Mouse (Mus musculus) layer of hippocampus, adult 18-20 months (tissue): ENCODE data around the gene Rbms3. TPM values are rescaled to one million over a fixed set of nuclear protein-coding genes. Genes with fewer than 3 reads are reported as not detected.

Source experiments
- DNase-seq, 2 experiments: peaks; one replicate each; pipeline ENCODE4 v3.0.0; 2022; ENCODE audit warnings: low spot score in 2 of 2
- total RNA-seq, 2 experiments: library from RNA; stranded (reverse); gene quantifications; 2 replicates each; pipeline ENCODE4 v1.2.3; 2021

The Rbms3 gene
- total RNA-seq, 2 experiments from 2014 or later, result 14.8 to 16.6 TPM

DNA sequence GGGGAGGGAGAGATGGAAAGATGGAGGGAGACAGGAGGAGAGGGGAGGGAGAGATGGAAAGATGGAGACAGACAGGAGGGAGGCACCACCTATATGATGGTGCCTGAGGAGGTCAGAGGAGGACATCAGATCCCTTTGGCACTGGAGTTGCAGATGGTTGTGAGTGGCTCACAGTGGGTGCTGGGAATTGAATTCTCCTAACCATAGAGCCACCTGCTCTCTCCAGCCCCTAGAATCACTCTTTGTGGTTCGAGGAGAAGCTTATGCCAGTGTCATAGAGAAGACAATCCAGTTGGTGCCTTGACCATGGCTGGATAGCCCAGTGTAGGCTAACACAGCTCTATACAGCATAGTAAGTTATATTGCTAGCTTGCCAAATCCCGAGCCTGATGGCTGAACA is 137.8 kb downstream of the Rbms3 start:
- DNase-seq, result no peak

GRCm38 (mm10) chr9:117484396-117484795 is 145.3 kb downstream of the Rbms3 start:
- no peak for DNase-seq

GRCm38 (mm10) chr9:117476753-117477152 is 153.0 kb downstream of the Rbms3 start:
- DNase-seq, result no peak

DNA sequence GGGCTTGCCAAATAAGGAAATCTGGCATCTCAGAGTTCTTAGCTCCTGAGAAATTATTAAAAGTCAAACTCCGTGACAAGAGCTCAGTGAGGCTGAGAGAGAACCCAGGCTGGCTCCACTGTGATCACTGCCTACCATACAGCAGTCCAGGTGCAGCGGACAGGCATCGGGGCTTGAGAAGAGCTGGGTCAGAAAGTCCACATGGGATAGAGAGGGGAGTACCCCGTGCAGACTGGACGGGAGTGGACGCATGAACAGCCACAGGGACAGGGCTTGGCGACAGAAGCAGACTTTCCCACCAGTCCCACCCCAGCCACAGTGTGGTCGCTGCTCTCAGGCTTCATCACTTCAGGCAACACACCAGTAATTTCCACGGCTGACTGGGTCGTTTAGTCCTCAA is 176.9 kb downstream of the Rbms3 start:
- no peak for DNase-seq

DNA sequence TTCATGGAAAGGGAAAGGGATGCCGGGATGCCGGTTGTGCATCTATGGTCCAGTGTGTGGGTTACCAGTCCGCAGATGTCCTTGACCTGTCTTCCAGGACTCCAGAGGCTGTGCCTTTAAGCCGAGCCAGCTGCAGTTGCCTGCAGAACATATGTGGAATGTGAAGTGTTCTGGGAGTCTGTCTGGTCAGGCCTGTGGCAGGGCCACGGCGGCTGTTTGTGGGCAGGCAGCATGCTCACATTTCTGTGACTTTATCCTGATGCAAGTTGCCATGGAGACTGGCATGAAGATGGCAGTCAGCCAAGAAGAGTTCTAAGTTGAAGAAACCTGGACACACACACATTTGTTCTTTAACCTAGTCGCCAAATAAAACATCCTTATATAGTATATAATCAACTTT is 187.1 kb downstream of the Rbms3 start:
- no peak for DNase-seq

GRCm38 (mm10) chr9:117435856-117436255 is 193.9 kb downstream of the Rbms3 start:
- DNase-seq, result peak; percentile 19 to 53

GRCm38 (mm10) chr9:117430670-117431069 is 199.0 kb downstream of the Rbms3 start:
- no peak for DNase-seq

DNA sequence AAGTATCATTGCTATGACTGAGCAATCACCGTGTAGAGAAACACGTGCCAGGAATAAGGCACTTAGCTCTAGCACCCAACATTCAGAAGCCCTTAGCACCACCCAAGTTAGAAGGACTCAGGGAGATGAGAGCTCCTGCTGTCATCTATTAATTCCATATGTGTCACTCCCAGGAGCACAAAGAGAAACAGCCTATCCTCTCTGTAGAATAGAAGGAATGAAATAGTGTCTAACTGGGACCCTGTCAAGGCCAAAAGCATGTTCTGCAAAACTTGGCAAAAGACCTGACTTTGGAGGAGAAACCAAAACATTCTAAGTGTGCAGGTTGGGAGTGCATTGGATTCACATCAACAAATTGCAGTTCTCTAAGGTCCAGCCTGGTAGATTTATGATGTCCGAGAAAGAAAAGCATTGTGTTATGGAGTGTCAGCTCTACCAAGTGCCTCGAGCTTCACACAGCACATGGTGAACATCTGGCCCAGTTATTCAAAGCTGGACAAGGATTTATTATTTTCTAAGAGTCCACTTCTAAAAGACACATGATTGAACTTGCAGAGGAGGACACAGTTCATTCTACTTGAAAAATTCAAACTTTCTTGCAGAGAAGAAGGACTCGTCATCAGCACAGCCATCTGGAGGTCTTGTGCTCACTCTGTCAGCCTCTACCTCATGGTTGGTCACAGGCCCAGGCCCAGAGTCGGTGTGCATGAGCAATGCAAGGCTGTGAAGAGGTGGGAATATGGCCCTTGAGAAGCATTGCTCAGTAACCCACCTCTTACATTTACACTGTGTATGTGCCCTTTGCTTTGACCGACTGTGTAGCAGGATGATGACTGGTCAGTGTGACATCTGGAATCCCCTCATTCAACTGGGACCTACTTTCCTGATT is 200.3 kb downstream of the Rbms3 start:
- no peak for DNase-seq

- DNase-seq, result no peak
These were observed 206.5 kb downstream of the Rbms3 start for GRCm38 (mm10) chr9:117423259-117423658.

DNA sequence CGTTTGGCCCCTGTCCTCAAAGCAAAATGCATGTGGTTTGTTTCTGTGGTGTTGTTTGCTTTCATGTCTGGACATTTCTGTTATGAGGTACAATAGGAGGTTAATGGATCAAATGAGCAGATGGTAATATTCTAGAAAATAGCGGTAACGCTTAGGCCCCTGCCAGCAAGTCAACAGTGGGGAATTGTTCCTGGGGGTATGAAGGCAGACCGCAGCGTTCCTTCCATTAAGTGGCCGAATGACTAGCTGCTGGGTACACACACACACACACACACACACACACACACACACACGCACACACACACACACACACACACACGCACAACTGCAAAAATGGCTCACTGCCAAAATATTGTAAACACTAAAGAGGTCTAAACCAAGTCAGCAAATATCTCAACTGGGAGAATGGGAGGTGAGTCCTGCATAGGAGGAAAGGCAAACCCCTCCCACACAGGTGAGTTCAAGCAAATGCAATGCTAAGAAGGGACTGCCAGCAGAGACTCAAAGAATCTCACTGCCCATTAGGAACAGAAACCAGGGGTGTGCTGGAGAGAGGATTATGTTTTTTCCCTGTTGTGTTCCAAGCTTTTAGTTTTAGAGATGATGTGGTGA is 209.7 kb downstream of the Rbms3 start:
- DNase-seq, result no peak

DNA sequence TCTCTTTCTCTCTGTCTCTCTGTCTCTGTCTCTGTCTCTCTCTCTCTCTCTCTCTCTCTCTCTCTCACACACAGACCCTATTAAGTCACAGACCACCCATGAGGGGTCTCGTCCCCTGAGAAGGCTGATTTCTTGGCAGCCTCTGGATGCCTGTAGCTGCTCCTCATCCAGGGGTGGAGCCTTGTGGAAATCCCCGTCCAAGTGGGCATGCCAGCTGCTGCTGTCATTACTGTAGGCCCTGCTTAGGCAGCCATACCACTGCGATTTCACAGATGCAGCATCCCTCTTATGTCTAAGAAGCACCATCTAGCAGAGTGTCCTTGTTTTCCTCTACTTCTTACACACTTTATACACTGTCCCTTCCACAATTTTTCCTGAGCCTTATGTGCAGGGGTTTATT is 216.5 kb downstream of the Rbms3 start:
- no peak for DNase-seq

GRCm38 (mm10) chr9:117412584-117412983 is 217.1 kb downstream of the Rbms3 start:
- no peak for DNase-seq

DNA sequence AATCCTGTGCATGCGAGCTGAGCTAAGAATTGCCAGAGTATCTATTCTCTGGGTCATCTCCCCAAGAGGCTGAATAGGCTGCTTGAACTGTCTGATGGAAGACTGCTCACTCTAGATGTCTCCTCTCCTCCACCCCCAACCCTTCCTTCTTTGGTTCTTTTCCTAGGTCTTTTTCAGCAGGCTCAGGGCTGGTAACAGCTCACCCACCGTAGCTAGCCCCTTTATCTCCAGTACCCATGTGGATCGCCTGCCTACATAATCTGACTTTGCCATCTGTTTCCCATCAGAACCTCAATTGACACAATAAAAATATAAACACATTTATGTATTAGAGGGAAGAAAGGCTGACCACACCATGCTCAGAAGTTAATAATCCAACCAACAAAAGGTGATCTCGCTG is 225.1 kb downstream of the Rbms3 start:
- DNase-seq, result no peak

DNA sequence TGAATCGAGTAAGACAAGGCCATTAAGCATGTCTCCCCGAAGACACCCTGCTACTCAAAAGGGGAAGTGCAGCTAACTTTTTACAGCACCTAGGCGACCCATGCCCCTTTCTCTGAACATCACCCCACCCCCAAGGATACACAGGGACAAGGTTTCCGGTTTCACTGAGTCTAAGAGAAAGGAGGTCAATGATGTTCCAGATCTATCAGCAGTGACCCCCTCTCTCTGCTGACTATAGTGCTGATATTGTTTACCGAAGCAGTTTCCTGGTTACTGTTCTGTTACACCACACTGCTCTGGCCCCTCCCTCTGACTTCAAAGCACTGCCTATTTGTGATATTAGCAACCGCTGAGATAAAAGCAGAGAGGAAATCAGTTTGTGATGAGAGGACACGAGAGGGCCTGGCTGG is 229.4 kb downstream of the Rbms3 start:
- no peak for DNase-seq

- no peak for DNase-seq
These were observed 232.6 kb downstream of the Rbms3 start for GRCm38 (mm10) chr9:117397071-117397470.

DNA sequence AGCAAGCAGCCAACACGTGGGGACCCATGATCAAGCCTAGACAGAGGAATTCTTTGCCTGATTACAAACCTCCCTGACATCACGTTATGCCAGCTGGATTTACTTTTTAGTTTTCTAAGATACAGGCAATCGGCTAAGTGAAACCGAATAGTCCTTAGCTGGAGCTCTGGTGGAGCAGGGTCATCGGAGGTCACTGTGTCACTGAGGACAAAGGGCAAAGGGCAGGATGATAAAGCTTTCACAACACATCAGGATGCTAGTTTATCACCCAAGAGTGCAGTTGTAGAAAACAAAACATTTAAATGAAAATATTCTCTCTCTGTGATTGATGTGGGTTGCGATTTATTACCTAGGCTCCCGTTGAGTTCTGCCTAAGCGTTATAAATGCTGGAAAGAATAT is 233.1 kb downstream of the Rbms3 start:
- DNase-seq, result no peak

DNA sequence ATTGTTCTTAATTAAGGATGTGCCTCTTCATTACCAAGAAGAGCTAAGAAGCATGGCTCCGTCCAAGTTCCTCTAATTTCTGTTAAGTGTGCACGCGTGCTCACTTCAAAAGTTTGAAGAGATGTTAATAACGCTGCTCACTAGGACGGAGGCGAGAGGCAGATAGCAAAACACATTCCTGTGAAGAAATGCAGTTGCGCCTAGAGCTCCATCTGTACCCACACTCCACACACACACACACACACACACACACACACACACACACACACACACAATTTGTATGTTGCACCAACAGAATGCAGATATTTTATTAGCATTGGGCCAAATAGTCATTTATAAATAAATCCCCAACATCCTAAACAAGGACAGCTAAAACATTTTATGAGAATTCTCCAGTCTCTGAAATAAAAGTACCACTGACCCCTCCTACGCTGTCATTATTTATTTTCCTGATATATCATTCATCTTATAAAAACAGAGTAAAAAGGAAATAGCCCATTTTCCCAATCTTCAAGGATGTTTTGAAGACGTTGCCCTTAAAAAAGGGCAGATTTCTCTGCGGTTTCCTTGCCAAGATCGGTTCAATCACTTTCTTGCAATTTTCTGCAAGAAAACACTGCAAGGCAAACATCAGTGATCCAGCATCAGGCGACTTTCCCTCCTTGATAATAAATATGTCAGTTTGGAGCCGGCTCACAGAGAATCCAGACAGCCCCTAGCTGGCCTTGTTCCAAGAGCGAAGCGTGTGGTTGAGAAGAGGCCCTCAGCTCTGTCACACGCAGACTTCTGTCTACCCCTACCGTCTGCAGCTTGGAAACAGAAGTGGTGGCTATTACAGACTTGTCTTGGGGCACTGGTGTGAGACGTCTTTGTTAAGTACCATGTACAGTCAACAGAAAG is 235.8 kb downstream of the Rbms3 start:
- DNase-seq, result peak in 1 of 2 experiments; percentile 3

GRCm38 (mm10) chr9:117388024-117388423 is 241.7 kb downstream of the Rbms3 start:
- no peak for DNase-seq

DNA sequence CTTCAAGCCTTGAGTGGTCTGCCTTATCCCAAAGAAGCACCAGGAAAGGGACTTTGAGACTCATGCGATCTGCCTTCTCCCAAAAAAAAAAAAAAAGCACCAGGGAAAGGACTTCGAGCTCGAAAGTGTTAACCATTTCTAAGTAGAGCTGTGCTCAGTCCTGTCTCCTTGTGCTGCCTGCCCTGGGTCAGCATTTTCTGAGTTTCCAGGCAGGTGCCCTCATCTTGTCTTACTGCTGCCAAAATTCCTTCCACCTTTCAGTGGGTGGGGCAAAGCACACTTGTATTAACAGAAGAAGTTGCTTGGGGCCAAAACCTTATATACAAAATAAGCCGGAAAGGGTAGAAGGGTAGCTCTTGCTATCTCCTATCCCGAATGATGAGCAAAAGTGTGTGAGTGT is 248.8 kb downstream of the Rbms3 start:
- no peak for DNase-seq

- no peak for DNase-seq
These were observed 249.6 kb downstream of the Rbms3 start for GRCm38 (mm10) chr9:117380076-117380475.

DNA sequence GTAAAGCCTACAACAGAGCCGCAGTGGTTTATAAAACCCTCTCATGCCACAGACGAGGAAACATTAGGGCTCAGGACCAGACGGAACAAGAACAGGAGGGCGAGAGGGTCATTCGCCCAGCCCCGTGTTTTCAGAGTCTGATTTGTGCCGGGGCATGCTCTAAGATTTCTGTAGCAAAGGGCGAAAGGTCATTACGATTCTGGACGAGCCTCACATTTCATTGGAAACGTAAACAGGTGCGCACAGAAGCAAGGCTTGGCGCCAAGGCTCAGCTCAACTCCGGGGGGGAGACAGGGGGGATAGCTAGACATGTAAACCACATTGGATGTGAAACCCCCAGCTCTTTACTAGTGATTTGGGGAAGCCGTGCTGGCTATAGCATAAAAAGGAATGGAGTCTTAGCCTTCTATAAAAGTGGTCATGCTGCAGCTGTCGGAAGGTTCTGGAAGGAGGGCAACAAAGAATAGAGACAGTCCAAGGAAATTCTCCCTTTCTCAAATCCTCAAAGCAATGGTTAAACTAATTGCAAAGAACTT is 250.2 kb downstream of the Rbms3 start:
- DNase-seq, result no peak
